Mouse (Mus musculus): Measurements from ENCODE around the gene Gabra5.

Gene Gabra5

DNA sequence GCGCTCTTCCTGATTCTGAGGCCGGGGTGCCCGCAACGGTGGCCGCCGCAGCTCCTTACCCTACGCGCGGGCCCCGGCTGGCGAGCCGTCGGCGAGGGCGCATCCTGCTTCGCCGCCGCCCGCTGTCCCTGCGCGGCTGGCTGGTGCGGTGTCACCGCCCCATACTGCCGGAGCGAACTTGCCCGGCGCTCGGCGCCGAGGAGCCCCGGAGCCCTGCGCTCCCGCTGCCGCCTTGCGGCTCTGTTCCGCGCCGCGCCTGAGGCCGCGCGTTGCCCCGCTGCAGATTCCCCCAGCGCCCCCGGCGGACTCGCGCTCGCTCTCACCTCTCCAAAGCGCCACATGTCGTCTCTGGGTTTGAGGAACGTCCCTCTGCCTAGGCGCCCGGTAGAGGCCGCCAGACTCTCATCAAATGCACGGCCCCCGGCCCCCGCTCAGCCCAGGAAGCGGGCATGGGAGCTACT, at the start of gene Gabra5:
Gene Gabra5 (minus strand): TSS at position 379 of the 461 bp plus-strand sequence.
- DNase-seq (ENCODE audit: low read depth, low spot score), result peak; percentile 57

- DNase-seq (ENCODE audit: low read depth, low spot score), result peak; percentile 53
These were observed 28.7 kb upstream of the Gabra5 start for GRCm38 (mm10) chr7:57538565-57538964.

DNA sequence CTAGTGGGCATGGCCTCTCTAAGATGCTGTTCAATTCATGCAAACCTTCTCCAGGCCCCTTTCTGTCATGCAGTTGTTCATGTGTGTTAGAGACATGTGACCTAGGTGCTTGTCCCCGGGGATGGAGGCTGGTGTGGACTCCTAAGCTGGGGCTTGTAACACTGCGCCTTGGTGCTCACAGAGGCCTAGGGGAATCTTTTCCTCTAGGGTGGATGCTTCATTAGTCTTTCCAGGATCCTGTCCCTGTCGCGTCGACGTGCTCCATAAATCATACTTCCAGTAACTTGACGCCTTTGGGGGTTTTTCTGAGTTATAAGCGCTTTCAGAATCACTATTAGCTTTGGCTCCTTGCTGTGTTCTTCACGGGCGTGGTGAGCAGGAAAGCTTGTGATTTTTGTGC, 22.8 kb upstream of the Gabra5 start:
- DNase-seq (ENCODE audit: low read depth, low spot score), result no peak

DNA sequence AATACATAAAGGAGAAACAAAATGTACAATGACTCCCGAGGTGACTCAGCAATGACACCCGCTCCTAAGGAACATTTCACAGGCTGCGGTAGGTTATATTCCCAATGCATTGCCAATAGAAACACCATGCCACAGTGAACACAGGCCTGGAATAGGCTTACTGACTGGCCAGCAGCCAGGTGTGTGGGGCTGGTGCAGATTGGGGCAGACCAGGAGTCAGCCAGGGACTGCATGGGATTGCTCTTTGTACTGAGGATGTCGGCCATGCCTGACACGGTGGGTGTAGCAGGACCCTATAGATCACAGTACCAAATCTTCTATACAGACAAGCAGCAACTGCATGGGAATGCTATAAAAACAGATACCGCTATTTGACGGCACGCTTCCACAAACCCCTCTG, 20.1 kb upstream of the Gabra5 start:
- no peak for DNase-seq (ENCODE audit: low read depth, low spot score)

DNA sequence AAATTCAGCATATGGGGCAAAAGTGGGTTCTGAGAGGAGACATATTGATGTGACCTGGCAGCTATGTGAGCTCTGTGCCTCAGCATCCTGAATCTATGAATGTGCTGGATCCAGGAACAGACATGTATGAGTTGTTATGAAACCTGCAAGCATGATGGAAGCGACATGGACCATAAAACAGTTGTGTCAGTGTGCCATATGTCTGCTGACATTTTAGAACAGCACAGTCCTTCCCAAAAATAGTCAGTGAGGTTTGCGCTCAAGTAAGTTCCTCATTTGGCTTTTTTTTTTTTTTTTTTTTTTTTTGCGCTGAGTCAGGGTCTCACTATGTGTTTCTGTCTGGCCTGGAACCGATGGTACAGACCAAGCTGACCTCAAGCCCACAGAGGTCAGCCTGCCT, 19.6 kb upstream of the Gabra5 start:
- no peak for DNase-seq (ENCODE audit: low read depth, low spot score)

DNA sequence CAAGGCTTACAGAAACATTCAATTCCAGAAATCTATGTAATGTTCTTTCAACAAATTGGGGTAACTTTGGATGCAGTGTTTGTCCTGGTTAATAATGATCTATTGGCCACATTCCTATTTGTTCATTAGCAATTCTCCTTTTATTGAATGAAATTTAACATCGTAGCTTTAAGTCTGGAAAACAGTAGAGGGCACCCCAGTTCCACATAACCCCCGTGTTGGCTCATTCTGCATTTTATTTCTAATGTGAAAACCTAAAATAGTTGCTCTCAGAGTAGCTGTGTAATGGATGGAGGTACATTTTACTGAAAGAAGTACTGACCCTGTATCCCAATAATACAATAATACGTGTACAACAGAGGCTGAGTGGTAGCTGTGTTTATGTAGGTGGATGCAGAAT, 3.1 kb upstream of the Gabra5 start:
- no peak for DNase-seq (ENCODE audit: low read depth, low spot score)

DNA sequence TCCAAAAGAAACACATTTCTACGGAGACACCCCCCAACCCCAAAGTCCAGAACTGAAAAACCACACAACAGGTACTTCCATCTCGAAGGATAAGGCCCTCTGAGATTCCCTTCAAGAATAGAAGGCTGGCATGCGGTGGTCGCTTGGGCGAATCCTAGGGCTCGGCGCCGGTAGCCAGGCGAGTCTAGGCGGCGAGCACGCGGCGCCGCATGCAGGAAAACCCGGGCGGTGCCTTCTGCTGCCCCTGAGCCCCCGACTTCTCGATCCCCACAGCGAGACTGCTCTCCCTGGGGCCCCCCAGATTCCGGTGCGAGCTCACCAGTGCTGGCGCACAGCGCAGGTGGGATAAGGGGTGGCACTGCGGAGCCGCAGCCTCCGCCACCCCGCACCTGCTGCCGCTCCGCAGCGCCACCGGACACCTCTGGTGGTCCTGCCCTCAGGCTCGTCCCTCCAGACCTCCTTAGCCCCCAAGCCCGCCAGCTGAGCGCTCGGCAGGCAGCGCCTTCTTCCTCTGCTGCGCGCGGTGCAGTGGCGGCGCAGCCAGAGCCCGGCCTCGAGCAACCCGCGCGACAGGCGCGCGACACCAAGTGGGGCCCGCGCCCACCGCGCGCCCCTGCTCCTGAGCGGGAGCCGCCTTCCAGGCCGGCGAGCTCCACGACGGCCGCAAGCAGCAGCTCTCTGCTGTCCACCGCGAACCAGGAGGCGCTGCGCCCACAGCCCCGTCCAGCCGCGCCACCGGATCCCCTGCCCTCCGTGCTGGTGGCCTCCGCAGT, 813 bp downstream of the Gabra5 start:
- DNase-seq (ENCODE audit: low read depth, low spot score), result peak; percentile 37

- no peak for DNase-seq (ENCODE audit: low read depth, low spot score)
These were observed 7.0 kb downstream of the Gabra5 start for GRCm38 (mm10) chr7:57502809-57503208.

- DNase-seq (ENCODE audit: low read depth, low spot score), result no peak
These were observed 18.1 kb downstream of the Gabra5 start for GRCm38 (mm10) chr7:57491795-57492194.

- no peak for DNase-seq (ENCODE audit: low read depth, low spot score)
These were observed 23.0 kb downstream of the Gabra5 start for GRCm38 (mm10) chr7:57486907-57487306.

DNA sequence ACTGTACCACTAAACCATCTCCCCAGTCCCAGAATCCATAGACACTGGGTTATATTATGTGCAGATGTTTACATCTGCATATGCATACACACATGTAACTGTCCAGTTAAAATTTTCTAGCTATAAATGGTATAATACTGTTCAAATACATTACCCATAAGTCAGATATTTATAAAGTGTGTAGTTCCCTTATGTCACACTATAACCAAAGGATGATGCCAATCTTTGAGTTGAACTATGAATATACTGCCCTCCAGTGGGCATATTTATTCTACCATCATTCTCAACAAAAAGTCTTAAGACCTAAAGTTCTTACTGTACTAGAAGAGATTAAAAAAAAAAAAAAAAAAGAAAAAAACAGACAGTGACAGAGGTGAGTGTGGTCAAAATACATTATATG, 27.0 kb downstream of the Gabra5 start:
- DNase-seq (ENCODE audit: low read depth, low spot score), result peak; percentile 23

GRCm38 (mm10) chr7:57473811-57474525, 35.9 kb downstream of the Gabra5 start:
- peak; percentile 52 for DNase-seq (ENCODE audit: low read depth, low spot score)

DNA sequence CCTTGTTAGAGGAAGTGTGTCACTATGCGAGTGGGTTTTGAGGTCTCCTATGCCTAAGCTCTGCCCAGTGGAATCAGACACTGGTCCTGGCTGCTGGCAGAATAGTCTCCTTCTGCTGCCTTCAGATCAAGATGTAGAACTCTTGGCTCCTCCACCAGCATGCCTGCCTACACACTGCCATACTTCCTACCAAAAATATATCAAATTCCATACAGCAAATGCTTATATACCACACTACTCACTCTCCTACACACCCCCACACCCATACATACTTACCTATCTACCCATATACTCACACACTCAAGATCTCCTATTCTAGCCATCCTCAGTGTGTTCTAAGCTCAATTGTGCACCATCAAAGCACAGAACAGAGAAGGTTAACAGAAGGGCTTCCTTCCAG, 38.5 kb downstream of the Gabra5 start:
- DNase-seq (ENCODE audit: low read depth, low spot score), result no peak

GRCm38 (mm10) chr7:57460354-57460753, 49.5 kb downstream of the Gabra5 start:
- no peak for DNase-seq (ENCODE audit: low read depth, low spot score)

DNA sequence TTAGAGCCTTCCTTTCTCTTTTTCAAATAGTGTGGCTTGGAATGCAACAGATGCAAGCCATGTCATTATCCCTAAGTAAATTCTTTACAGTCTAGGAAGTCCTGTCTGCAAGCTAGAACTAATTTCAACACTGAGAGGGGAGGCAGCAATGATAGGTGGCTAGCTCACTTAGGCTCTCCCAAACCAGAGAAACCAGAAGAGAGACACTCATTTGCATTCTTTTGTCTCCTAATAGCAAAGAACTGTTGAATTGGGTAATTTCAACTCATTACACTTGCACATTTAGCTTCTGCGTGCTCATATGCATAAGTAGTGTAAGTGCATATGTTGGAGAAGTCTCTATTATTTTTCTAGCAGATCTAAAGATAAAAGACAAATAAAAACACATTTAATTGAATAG, 61.6 kb downstream of the Gabra5 start:
- DNase-seq (ENCODE audit: low read depth, low spot score), result no peak

GRCm38 (mm10) chr7:57422675-57423074, 87.2 kb downstream of the Gabra5 start:
- DNase-seq (ENCODE audit: low read depth, low spot score), result no peak

- no peak for DNase-seq (ENCODE audit: low read depth, low spot score)
These were observed 88.8 kb downstream of the Gabra5 start for GRCm38 (mm10) chr7:57421044-57421443.

DNA sequence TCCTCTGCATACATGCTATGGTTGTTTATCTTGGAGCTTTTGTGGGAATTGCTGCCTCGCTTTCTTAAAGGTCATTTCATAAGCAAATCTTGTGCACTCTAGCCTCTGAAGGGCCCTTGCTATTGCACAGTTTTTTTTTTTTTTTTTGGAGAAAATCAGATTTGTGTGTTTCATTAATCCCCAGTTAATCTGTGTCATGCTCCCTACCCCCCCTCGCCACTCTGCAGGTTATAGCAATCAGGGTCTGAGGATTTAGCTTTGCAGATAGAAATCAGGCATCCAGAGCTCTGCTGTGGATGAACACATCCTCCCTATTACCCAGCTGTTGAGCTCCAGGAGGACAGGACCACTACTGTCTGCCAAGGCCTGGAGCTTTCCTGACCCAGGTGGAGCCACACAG, 90.5 kb downstream of the Gabra5 start, which contains the start of gene Gabrb3:
Gene Gabrb3 (plus strand): TSS at position 301 of the 400 bp plus-strand sequence.
- DNase-seq (ENCODE audit: low read depth, low spot score), result no peak

GRCm38 (mm10) chr7:57412896-57413295, 97.0 kb downstream of the Gabra5 start:
- DNase-seq (ENCODE audit: low read depth, low spot score), result no peak

- no peak for DNase-seq (ENCODE audit: low read depth, low spot score)
These were observed 98.7 kb downstream of the Gabra5 start for GRCm38 (mm10) chr7:57411163-57411562.

DNA sequence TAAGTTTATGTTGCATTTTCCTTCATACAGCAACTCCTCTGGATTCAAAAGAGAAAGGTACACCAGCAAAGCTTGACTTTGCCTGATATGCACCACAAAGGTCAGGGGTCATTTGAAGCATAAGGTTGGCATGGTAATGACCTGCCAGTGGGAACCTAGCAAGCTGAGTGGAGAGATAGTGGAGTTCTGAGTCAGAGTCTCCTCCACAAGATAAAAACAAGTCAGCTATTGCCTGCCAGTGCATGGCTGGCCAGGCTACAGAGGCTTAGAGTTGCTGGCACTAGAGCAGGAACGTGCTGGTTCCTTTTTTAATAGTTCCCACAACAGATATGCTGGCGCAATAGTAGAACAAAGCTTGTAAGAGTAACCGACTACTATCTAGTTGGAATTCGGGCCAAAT, 116.3 kb downstream of the Gabra5 start:
- DNase-seq (ENCODE audit: low read depth, low spot score), result no peak

DNA sequence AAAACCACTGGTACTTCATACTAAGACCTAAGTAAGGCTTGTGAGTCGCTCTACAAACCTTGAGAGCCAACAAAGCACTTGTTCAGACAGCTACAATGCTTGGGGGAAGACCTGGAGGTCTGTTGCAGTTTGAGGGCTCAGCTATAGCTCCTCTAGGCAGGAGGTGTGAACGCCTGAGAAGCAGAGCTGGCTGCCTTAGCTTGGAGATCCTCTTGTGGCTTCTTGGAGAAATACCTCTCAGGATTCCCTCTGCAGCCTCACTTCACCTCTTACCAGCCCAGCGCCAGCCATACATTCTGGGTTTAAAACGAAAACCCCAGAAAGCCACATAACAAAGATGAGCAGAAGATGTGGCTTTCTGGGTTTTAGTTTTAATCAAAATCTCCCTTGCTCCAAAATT, 119.8 kb downstream of the Gabra5 start:
- no peak for DNase-seq (ENCODE audit: low read depth, low spot score)

GRCm38 (mm10) chr7:57387341-57387654, 122.6 kb downstream of the Gabra5 start:
- no peak for DNase-seq (ENCODE audit: low read depth, low spot score)
